Mouse (Mus musculus) adrenal gland, adult 18-20 months (tissue): Measurements from ENCODE around the gene Ldlrap1. TPM values are rescaled to one million over a fixed set of nuclear protein-coding genes. Genes with fewer than 3 reads are reported as not detected.

Source experiments
- DNase-seq, 2 experiments: peaks; one replicate each; pipeline ENCODE4 v3.0.0; 2021 to 2022; ENCODE audit warnings: low spot score in 2 of 2
- total RNA-seq, 2 experiments: library from RNA; stranded (reverse); gene quantifications; 1 replicate in 1 of 2; 2 replicates in 1 of 2; pipeline ENCODE4 v1.2.3; 2021

Gene Ldlrap1
- total RNA-seq, 2 experiments from 2014 or later, result 41.8 to 53.9 TPM

DNA sequence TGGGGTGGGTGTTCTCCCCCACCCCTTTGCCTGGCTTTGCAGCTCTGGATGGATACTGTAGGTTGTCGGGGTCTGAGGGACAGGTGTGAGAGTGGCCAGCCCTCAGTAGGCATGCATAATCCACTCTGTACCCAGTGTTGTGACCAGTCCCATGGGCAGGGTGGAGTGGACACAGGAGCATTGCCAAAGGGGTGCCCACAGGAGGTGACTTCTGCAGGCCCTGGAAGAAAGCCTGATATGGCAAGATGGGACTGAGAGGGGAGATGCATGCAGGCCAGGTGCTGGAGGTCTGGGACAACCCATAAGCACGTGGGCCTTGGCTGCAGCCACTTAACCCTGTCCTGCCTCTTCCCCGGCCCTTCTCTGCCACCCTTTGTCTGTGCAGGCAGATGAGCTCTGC lies 47.5 kb downstream of the Ldlrap1 start:
- no peak for DNase-seq

DNA sequence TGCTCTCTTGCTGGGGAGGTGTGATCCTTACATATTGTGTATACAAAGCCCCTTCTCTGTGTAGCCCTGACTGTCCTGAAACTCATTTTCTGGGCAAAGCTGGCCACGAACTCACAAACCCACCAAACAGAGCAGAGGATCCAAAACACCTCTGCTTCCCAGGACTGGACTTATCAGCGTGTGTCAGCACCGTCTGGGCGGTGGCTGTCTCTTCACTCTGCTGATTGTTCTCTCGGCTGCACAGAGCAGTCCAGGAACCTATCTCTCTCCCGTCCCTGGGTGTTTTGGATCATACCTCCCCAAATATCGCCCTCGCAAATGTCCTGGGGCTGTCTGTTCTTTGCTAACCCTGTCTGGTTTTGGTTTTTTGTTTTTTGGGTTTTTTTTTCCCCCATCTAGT lies 48.3 kb downstream of the Ldlrap1 start:
- DNase-seq, result no peak

DNA sequence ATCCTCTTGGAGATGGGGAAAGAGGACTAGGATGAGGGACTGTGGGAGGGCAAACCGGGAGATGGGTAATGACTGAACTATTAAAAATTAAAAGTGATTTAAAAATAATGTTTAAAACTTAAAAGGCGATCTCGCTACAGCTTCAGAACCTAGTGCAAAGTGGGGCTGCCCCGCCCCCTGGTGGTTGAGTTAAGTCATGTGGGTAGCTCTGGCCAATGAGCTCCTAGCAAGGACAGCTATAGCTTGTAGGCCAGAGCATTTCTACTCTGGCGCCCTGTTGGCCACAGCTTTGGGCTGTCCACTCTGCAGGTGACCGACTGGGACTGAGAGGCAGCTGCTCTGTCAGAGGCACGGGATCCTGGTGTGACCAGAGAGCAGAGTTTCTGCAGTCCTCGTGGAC lies 53.9 kb downstream of the Ldlrap1 start:
- DNase-seq, result peak; percentile 83 to 88

- DNase-seq, result no peak
Measured at GRCm38 (mm10) chr4:134705311-134705710, 62.5 kb downstream of the Ldlrap1 start.

GRCm38 (mm10) chr4:134704590-134704989 lies 63.2 kb downstream of the Ldlrap1 start:
- DNase-seq, result no peak

GRCm38 (mm10) chr4:134703835-134704546 lies 63.8 kb downstream of the Ldlrap1 start, which contains the start of gene Man1c1:
TSS of gene Man1c1 (minus strand) at chr4:134704290.
- peak; percentile 99 to 100 for DNase-seq

DNA sequence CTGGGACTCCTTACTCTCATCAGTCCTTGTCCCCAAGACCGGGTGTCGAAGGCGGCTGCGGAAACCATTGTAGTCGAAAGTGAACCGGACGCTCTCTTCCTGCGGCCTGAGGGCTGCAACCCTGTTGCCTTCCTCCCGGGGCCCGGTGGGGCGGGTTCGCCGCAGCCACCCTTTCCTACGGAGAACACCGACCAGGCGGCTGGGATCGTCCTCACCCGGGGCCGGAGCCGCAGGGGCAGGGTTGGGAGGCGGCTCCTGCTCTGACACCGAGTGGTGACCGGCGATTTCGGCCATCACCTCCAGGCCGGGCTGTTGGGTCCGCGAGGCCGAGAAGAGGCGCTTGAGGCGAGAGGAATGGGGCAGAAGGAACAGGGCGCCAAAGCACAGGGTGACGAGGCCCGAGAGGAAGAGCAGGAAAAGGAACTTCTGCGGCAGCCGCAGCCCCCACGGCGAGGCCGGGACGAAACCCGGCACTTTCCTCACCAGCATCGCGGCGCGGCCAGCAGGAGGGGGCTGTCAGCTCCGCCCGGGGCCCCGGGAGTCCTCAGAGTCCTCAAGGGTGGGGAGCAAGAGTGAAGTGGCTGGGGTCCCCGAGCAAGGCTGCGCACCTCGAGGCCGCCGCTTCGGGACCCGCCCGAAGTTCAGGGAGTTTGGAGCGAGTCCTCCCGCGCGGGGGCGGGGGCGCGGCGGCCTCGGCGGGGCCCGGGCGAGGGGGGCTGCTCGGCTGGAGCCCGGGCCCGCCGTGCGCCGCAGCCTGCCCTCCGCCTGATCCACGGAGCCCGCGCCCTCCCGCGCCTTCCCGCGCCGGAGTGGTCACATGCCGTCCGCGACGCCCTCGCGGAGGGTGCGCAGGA lies 64.6 kb downstream of the Ldlrap1 start:
- peak; percentile 61 to 64 for DNase-seq

GRCm38 (mm10) chr4:134701934-134702333 lies 65.9 kb downstream of the Ldlrap1 start:
- DNase-seq, result peak; percentile 62 to 76

DNA sequence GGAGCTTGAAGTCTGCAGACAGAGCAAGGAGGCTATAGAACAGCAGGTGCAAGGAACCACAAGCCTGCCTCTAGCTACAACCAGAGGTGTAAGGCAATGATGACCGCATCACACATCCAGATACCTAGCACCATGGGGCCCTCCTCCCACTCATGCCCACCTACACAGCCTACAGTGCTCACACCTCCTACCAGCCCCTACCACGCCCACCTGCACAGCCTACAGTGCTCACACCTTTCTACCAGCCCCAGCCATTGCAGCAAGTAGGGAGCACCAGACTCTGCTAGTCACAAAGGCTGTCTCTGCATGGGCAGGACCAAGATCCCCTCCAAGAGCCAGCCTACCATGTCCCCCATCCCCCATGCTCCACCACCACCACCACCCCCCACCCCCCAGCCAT lies 66.9 kb downstream of the Ldlrap1 start:
- no peak for DNase-seq

DNA sequence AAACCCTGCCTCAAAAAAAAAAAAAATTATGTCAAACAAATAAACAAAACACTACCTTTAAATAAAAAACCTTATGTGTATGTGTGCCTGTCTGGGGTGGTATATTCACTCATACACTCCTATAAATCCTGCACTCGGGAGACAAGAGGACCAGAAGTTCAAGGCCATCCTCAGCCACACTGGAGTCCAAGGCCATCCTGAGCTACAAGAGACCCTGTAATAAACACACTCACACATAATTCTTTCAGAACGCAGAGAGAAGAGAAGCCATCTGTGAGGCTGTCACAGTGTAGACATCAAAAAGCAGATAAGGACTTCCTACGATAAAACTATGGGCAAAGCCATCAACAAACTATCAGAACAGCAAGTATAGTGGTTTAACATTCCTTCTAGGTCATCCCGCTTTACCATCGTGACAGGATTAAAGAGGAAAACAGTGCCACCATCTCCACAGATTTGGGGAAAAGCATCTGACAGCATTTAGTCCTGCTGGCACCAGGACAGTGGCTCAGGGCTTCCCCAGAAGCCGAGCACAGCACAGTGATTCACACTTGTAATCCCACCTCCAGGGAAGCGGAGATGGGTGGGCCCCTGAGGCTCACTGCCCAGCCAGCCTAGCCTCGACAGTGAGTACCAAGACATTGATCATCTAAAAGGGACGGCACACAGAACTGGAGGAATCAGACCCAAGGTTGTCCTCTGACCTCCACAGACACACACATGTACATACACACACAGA lies 74.5 kb downstream of the Ldlrap1 start:
- DNase-seq, result no peak

DNA sequence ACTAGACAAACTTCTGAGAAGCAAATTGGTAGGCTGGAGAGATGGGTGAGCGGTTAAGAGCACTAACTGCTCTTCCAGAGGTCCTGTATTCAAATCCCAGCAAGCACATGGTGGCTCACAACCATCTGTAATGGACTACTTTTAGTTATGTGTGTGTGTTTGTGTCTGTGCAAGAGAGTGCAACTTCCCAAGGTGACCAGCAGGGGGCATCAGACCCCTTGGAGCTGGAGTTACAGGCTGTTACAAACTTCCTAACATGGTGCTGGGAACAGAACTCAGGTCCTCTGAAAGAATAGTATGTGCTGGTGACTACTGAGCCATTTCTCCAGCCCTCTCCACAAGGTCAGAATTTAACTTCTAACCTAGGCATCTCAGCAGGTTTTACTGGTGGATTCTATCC lies 75.4 kb downstream of the Ldlrap1 start:
- no peak for DNase-seq

Other genes starting within 250 kb of the Ldlrap1 start
- gene Mtfr1l, start 232.6 kb downstream of the Ldlrap1 start, total RNA-seq, result 100 to 1,000 TPM; 123 to 132 TPM
- 10 to 100 TPM; 24.3 to 28.9 TPM for gene Selenon, start 215.9 kb downstream of the Ldlrap1 start, total RNA-seq
- 10 to 100 TPM; 14.9 to 20.8 TPM for gene Man1c1, start 63.7 kb downstream of the Ldlrap1 start, total RNA-seq
- gene Maco1, start 85.3 kb upstream of the Ldlrap1 start, total RNA-seq, result 10 to 100 TPM; 33.5 to 36.0 TPM
- under 1 TPM in 1 of 2 experiments, not detected in 1; 0.46 TPM for gene Rhd, start 96.5 kb upstream of the Ldlrap1 start, total RNA-seq
- 100 to 1,000 TPM; 160 to 339 TPM for gene Tmem50a, start 147.0 kb upstream of the Ldlrap1 start, total RNA-seq
- 100 to 1,000 TPM; 346 to 591 TPM for gene Rsrp1, start 155.6 kb upstream of the Ldlrap1 start, total RNA-seq
- 10 to 100 TPM; 77.2 to 88.8 TPM for gene Syf2, start 162.9 kb upstream of the Ldlrap1 start, total RNA-seq